Mouse (Mus musculus) embryonic facial prominence, embryonic 15.5 days (tissue): ENCODE measurements around the gene Hoxd8. TPM values are rescaled to one million over a fixed set of nuclear protein-coding genes. Genes with fewer than 3 reads are reported as not detected.

Experiments used
- ATAC-seq: fragments of 200-750 bp; cut with Nextera tagmentation; 2 replicates; pipeline ENCODE4 v1.8.0; 2017; ENCODE audit warnings: low read depth, moderate TSS enrichment; ENCODE audit not compliant: insufficient number of reproducible peaks, low FRiP score, low TSS enrichment
- H3K27ac ChIP-seq: fragments of 300-500 bp; sonication (generic); replicated peaks from 2 replicates; pipeline ENCODE4 v1.5.1; 2015; ENCODE audit warnings: mild to moderate bottlenecking, inconsistent platforms
- H3K27me3 ChIP-seq: fragments of 300-500 bp; sonication (generic); 2 replicates; pipeline ENCODE4 v1.6.1; 2015; ENCODE audit warnings: inconsistent platforms
- H3K36me3 ChIP-seq: fragments of 300-500 bp; sonication (generic); 2 replicates; pipeline ENCODE4 v1.6.1; 2015; ENCODE audit warnings: mild to moderate bottlenecking, inconsistent platforms
- H3K4me1 ChIP-seq: fragments of 300-500 bp; sonication (generic); 2 replicates; pipeline ENCODE4 v1.6.1; 2015; ENCODE audit warnings: inconsistent platforms
- H3K4me2 ChIP-seq: fragments of 300-500 bp; sonication (generic); replicated peaks from 2 replicates; pipeline ENCODE4 v1.6.1; 2015; ENCODE audit warnings: mild to moderate bottlenecking, inconsistent platforms
- H3K4me3 ChIP-seq: fragments of 300-500 bp; sonication (generic); replicated peaks from 2 replicates; pipeline ENCODE4 v1.5.1; 2015; ENCODE audit warnings: mild to moderate bottlenecking, inconsistent platforms
- H3K9ac ChIP-seq: fragments of 300-500 bp; sonication (generic); 2 replicates; pipeline ENCODE4 v1.6.1; 2015; ENCODE audit warnings: inconsistent platforms
- H3K9me3 ChIP-seq: fragments of 300-500 bp; sonication (generic); replicated peaks from 2 replicates; pipeline ENCODE4 v1.6.1; 2016; ENCODE audit warnings: inconsistent platforms
- WGBS: fragments of 180-500 bp; shearing (Covaris S2); methylation state at CpG from one replicate; pipeline ENCODE4 v1.1.7; 2015; 5-methylcytosine and 5-hydroxymethylcytosine counted together
- microRNA counts: library from miRNA; unstranded; fragments of <30 nt; microRNA quantifications from one replicate; lab custom pipeline; 2016
- microRNA-seq: library from miRNA; unstranded; fragments of <30 nt; microRNA quantifications from one replicate; pipeline ENCODE4, GENCODE M21; 2016; ENCODE audit warnings: borderline number of aligned reads
- polyA plus RNA-seq: library from polyadenylated mRNA; unstranded; fragments of >200 nt; fragmentation: Nextera tagmentation; extraction: Ambion mirVana; gene quantifications from 2 replicates; pipeline ENCODE4 v1.2.1, GENCODE M21; 2015

Hoxd8 gene
- polyA plus RNA-seq, 1 experiment from 2014 or later: 6.4 TPM

- peaks cover 21% of the 10 kb centered on the region for H3K4me1 ChIP-seq
- no peak overlapping the region for H3K9ac ChIP-seq
- H3K27me3 ChIP-seq: peaks cover 95% of the 10 kb centered on the region
- H3K9me3 ChIP-seq: no peaks in the 10 kb centered on the region
- H3K36me3 ChIP-seq: no peaks in the 10 kb centered on the region
- H3K4me3 ChIP-seq: peak overlapping the region; percentile 35
- ATAC-seq: no peak
- H3K4me2 ChIP-seq: peak overlapping the region; percentile 57
- 1% methylated on average over 25 of the region's 25 CpGs for WGBS
- H3K27ac ChIP-seq: no peak overlapping the region
Measured at GRCm38 (mm10) chr2:74753175-74753523, 48.7 kb downstream of the Hoxd8 start.

DNA sequence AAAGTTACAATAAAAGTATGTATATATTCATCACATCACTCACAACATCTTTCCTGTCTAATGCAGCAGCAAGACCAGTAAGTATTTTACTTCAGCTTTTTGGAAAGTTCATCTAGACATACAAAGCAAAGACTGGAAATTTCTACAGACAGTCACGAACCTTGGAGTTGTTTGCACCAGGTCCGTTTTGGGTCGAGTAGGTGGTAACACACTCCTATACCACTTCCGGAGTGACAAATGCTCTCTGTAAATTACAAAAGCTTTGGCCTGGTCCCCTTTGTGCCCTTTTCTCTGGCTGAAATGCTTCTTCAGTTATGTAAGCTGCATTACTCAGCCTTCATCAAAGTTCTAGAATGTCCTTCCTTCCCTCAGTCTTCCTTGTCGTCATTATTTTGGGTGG lies 49.3 kb downstream of the Hoxd8 start:
- Histone ChIP-seq H3K27me3 (peaks cover 95% of the 10 kb centered on the region), H3K4me2 (no peak overlapping the region), H3K4me3 (no peak overlapping the region), H3K9me3 (no peaks in the 10 kb centered on the region), H3K4me1 (peaks cover 21% of the 10 kb centered on the region), H3K36me3 (no peaks in the 10 kb centered on the region), H3K27ac (no peak overlapping the region), H3K9ac (no peak overlapping the region)
- WGBS: 23% methylated on average over 5 of the region's 5 CpGs
- no peak for ATAC-seq

MicroRNA genes within 50 kb of the gene (microRNA counts, 519-probe panel; counts per million panel counts)
- 2,854 counts per million, percentile 68 among the panel's probes with 10 or more counts for microRNA mmu-miR-10b (lab: Ali Mortazavi, UCI)

Small RNA genes within 50 kb of the gene (microRNA-seq; reads per million reads assigned to microRNA genes)
- gene Gm44463 (not detected), gene Mir10b (6,690 reads per million, percentile 93 among the genes with 10 or more reads in this experiment)

Other genes starting within 250 kb of the Hoxd8 start
- gene Lnpk, start 125.2 kb upstream of the Hoxd8 start, polyA plus RNA-seq: 25.2 and 26.1 TPM in 2 replicates
- gene Evx2, start 45.1 kb upstream of the Hoxd8 start, polyA plus RNA-seq: not detected in 2 replicates
- gene Hoxd13, start 36.3 kb upstream of the Hoxd8 start, polyA plus RNA-seq: not detected in 2 replicates
- not detected in 2 replicates for gene Hoxd12, start 29.6 kb upstream of the Hoxd8 start, polyA plus RNA-seq
- not detected in 2 replicates for gene Hoxd11, start 25.1 kb upstream of the Hoxd8 start, polyA plus RNA-seq
- gene Hoxd10, start 12.7 kb upstream of the Hoxd8 start, polyA plus RNA-seq: 0.57 and 0.76 TPM in 2 replicates
- gene Hoxd9, start 6.9 kb upstream of the Hoxd8 start, polyA plus RNA-seq: 2.8 and 4.5 TPM in 2 replicates
- gene Hoxd3, start 7.3 kb downstream of the Hoxd8 start, polyA plus RNA-seq: 1.9 and 2.6 TPM in 2 replicates
- gene Hoxd4, start 7.3 kb downstream of the Hoxd8 start, polyA plus RNA-seq: 0.35 and 0.62 TPM in 2 replicates
- gene Gm28230, start 22.1 kb downstream of the Hoxd8 start, polyA plus RNA-seq: 0.09 and 0.40 TPM in 2 replicates
- gene Hoxd1, start 58.4 kb downstream of the Hoxd8 start, polyA plus RNA-seq: 1.6 and 2.5 TPM in 2 replicates
- 99.9 and 102 TPM in 2 replicates for gene Mtx2, start 121.2 kb downstream of the Hoxd8 start, polyA plus RNA-seq